Mouse (Mus musculus) C2C12 (cell line): ENCODE data around the gene Fbxo36.

Experiments used
- CTCF ChIP-seq: IDR thresholded peaks from one replicate; pipeline ENCODE4 v1.5.1; 2011; ENCODE audit not compliant: control insufficient read depth, insufficient read depth, insufficient read length
- MYOD1 ChIP-seq: IDR thresholded peaks from one replicate; pipeline ENCODE4 v1.6.1; 2011; ENCODE audit warnings: low read depth; ENCODE audit not compliant: control insufficient read depth, insufficient read length
- MYOG ChIP-seq: IDR thresholded peaks from one replicate; pipeline ENCODE4 v1.6.1; 2011; ENCODE audit not compliant: control insufficient read depth, insufficient read length; ENCODE audit errors: extremely low read depth
- USF1 ChIP-seq: IDR thresholded peaks from one replicate; pipeline ENCODE4 v1.6.1; 2011; ENCODE audit warnings: low read depth, mild to moderate bottlenecking, control low read depth, moderate library complexity

GRCm38 (mm10) chr1:84855756-84856155 is 16.1 kb downstream of the Fbxo36 start:
- TF ChIP-seq CTCF (no peak), MYOG (no peak), USF1 (no peak), MYOD1 (no peak)
